Mouse (Mus musculus) lung, postnatal 0 days (tissue): ENCODE measurements around the gene Lins1. TPM values are rescaled to one million over a fixed set of nuclear protein-coding genes. Genes with fewer than 3 reads are reported as not detected.

Experiments
- ATAC-seq: fragments of 200-750 bp; cut with Nextera tagmentation; 2 replicates; pipeline ENCODE4 v1.8.0; 2017; ENCODE audit warnings: moderate library complexity
- DNase-seq: peaks from one replicate; pipeline ENCODE4 v3.0.0-alpha.2; 2016; ENCODE audit warnings: low spot score
- H3K27ac ChIP-seq: fragments of 300-500 bp; sonication (generic); 2 replicates; pipeline ENCODE4 v1.5.1; 2014; ENCODE audit warnings: antibody characterized with exemption, mild to moderate bottlenecking, low read length, mixed read lengths
- H3K27me3 ChIP-seq: fragments of 300-500 bp; sonication (generic); replicated peaks from 2 replicates; pipeline ENCODE4 v1.6.1; 2014; ENCODE audit warnings: low read length, mixed read lengths; ENCODE audit not compliant: insufficient read depth
- H3K36me3 ChIP-seq: fragments of 300-500 bp; sonication (generic); 2 replicates; pipeline ENCODE4 v1.6.1; 2014; ENCODE audit warnings: low read length, mixed read lengths; ENCODE audit not compliant: insufficient read depth
- H3K4me1 ChIP-seq: fragments of 300-500 bp; sonication (generic); 2 replicates; pipeline ENCODE4 v1.6.1; 2014; ENCODE audit warnings: antibody characterized with exemption, low read depth, low read length, mixed read lengths; ENCODE audit not compliant: insufficient read depth
- H3K4me2 ChIP-seq: fragments of 300-500 bp; sonication (generic); replicated peaks from 2 replicates; pipeline ENCODE4 v1.6.1; 2014; ENCODE audit warnings: low read depth, mild to moderate bottlenecking, low read length, moderate library complexity, mixed read lengths
- H3K4me3 ChIP-seq: fragments of 300-500 bp; sonication (generic); 2 replicates; pipeline ENCODE4 v1.5.1; 2014; ENCODE audit warnings: low read depth, low read length
- H3K9ac ChIP-seq: fragments of 300-500 bp; sonication (generic); replicated peaks from 2 replicates; pipeline ENCODE4 v1.6.1; 2014; ENCODE audit warnings: low read depth, mild to moderate bottlenecking
- H3K9me3 ChIP-seq: fragments of 300-500 bp; sonication (generic); 2 replicates; pipeline ENCODE4 v1.6.1; 2016; ENCODE audit warnings: low read length, mixed read lengths
- CTCF ChIP-seq: IDR thresholded peaks from 2 replicates; pipeline ENCODE4 v1.5.1; 2016; ENCODE audit warnings: antibody characterized with exemption, mild to moderate bottlenecking
- EP300 ChIP-seq: IDR thresholded peaks from 2 replicates; pipeline ENCODE4 v1.6.1; 2016; ENCODE audit warnings: antibody characterized with exemption, mild to moderate bottlenecking, control low read depth
- WGBS: fragments of 180-500 bp; shearing (Covaris S2); extraction: QIAGEN DNeasy Blood & Tissue Kit; methylation state at CpG from one replicate; pipeline ENCODE4 v1.1.7; 2014; 5-methylcytosine and 5-hydroxymethylcytosine counted together
- polyA plus RNA-seq: library from polyadenylated mRNA; unstranded; fragments of >200 nt; fragmentation: Nextera tagmentation; extraction: Ambion mirVana; gene quantifications from 2 replicates; pipeline ENCODE4 v1.2.1, GENCODE M21; 2015

Gene Lins1
- polyA plus RNA-seq, 1 experiment from 2014 or later: 7.0 TPM

DNA sequence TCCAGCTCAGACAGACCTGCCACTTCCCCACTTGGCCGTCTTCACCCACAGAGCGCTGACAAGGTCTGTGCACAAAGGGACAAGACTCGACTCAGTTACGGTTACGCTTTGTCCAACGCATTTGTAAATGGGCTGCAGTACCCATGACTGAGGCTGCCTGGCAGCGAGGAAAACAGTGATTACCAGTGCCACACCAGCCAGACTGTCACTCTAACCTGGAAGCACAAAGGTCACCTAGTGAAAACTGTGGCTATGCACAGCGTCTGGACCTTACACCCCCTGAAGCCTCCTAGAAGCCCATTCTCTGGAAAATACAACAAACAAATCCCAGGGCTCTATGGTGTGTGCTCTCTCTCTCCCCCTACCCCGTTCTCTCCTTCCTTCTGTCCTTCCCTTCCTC lies 34.2 kb upstream of the Lins1 start:
- no peak for ATAC-seq
- H3K9ac ChIP-seq: no peak overlapping the region
- no peaks in the 10 kb centered on the region for H3K27me3 ChIP-seq
- no peak for TF ChIP-seq CTCF
- TF ChIP-seq EP300: no peak
- H3K4me1 ChIP-seq: no peaks in the 10 kb centered on the region
- no peak overlapping the region for H3K27ac ChIP-seq
- peaks cover 7% of the 10 kb centered on the region; the same call in 1 of the 2 replicates for H3K36me3 ChIP-seq
- no peak overlapping the region for H3K4me2 ChIP-seq
- H3K9me3 ChIP-seq: no peaks in the 10 kb centered on the region
- no peak for DNase-seq
- no peak overlapping the region for H3K4me3 ChIP-seq
- 90% methylated on average over 9 of the region's 9 CpGs for WGBS

DNA sequence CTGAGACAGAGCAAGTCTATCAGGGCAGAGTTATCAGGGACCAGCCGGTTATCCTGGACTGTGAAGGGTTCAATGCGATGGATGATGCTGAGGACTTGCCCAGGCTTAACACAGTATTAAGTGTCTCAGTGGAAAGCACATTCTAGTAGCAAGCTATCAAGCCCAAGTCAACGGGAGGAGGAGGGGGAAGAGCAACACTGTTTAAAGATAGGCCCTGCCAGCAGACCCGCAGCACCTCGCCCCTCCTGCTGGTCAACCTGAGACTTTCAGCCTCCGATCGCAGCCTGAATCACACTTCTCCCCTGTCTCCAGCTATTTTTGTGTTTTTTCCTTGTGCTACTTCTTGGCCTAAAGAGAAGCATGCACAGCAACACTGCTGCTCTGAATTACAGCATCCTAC lies 29.4 kb upstream of the Lins1 start:
- WGBS: 73% methylated on average over 6 of the region's 7 CpGs
- DNase-seq (no peak), ATAC-seq (no peak)

DNA sequence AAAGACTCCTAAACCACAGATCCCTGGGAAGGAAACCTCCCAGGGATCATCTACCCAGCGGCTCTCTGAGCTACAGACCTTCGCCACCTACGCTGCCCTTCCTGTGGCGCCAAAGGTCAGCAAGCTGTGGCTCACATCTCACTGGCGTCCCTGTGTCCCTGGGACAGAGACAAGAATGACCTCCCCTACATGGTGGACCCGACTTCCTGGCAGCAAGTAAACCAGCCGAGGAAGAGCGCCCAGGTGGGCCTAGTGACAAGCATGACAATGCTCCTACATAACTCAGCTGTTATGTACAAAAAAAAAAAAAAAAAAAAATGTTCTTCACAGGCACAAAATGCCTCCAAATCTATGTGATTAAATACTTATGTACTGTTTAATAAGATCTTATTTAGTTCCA lies 28.7 kb upstream of the Lins1 start:
- TF ChIP-seq EP300 (no peak), CTCF (no peak)
- no peaks in the 10 kb centered on the region for H3K9me3 ChIP-seq
- no peaks in the 10 kb centered on the region for H3K4me1 ChIP-seq
- no peak for ATAC-seq
- peaks cover 7% of the 10 kb centered on the region; the same call in 1 of the 2 replicates for H3K36me3 ChIP-seq
- no peak overlapping the region for H3K27ac ChIP-seq
- H3K9ac ChIP-seq: no peak overlapping the region
- no peak for DNase-seq
- WGBS: 83% methylated on average over 8 of the region's 8 CpGs
- no peak overlapping the region for H3K4me3 ChIP-seq
- no peak overlapping the region for H3K4me2 ChIP-seq
- H3K27me3 ChIP-seq: no peaks in the 10 kb centered on the region

More for the DNA sequence above, 29.4 kb upstream of the Lins1 start:
- H3K27ac ChIP-seq: no peak overlapping the region
- H3K36me3 ChIP-seq: peaks cover 7% of the 10 kb centered on the region; the same call in 1 of the 2 replicates
- no peaks in the 10 kb centered on the region for H3K9me3 ChIP-seq
- TF ChIP-seq EP300 (no peak), CTCF (peak; percentile 36)
- H3K4me1 ChIP-seq: no peaks in the 10 kb centered on the region
- no peak overlapping the region for H3K4me3 ChIP-seq
- no peak overlapping the region for H3K9ac ChIP-seq
- H3K27me3 ChIP-seq: no peaks in the 10 kb centered on the region
- no peak overlapping the region for H3K4me2 ChIP-seq

DNA sequence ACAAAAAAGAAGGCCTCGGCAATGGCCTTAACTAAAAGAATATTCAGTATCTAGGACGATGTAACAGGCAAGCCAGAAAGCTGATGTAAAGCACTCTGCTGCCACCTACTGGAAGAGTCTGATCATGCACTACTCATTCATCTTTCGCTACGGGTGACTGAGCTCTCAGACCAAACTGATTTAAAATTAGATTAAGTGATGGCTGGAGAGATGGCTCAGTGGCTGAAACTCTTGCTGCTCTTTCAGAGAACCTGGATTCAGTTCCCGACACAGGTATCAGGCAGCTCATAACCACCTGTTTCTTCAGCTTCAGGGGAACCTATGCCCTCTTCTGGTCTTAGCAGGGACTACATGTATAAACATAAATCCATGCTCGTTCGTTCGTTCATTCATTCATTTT lies 28.1 kb upstream of the Lins1 start:
- 13% methylated on average over 8 of the region's 8 CpGs for WGBS
- Histone ChIP-seq H3K4me1 (no peaks in the 10 kb centered on the region), H3K36me3 (peaks cover 7% of the 10 kb centered on the region; the same call in 1 of the 2 replicates), H3K4me2 (peak overlapping the region; percentile 40), H3K9ac (no peak overlapping the region), H3K4me3 (no peak overlapping the region), H3K9me3 (no peaks in the 10 kb centered on the region), H3K27me3 (no peaks in the 10 kb centered on the region), H3K27ac (no peak overlapping the region)
- TF ChIP-seq EP300 (no peak), CTCF (peak; percentile 95)
- DNase-seq: peak; percentile 87
- ATAC-seq: peak; percentile 72

DNA sequence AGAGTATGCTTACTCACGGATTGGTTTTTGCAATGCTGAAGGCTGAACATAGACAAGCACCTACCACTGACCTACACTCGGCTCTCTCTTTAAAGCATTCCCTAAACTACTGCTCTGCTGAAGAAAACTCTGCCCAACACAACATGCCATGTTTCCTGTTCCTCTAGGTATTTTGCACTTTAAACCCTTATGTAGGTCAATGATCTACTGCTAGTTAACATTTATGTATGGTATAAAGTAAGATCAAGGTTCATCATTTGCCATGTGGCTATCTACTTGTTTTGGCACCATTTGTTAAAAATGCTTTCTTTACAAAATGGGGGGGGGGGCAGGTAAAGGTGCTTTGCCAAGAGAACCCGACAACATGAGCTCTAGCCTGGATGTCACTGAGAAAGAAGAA lies 26.1 kb upstream of the Lins1 start:
- no peak overlapping the region for H3K9ac ChIP-seq
- no peak for TF ChIP-seq EP300
- TF ChIP-seq CTCF: no peak
- H3K27me3 ChIP-seq: no peaks in the 10 kb centered on the region
- no peaks in the 10 kb centered on the region for H3K4me1 ChIP-seq
- DNase-seq (no peak), ATAC-seq (no peak)
- WGBS: 94% methylated on average over 3 of the region's 3 CpGs
- no peak overlapping the region for H3K27ac ChIP-seq
- no peaks in the 10 kb centered on the region for H3K9me3 ChIP-seq
- H3K36me3 ChIP-seq: peaks cover 7% of the 10 kb centered on the region; the same call in 1 of the 2 replicates
- no peak overlapping the region for H3K4me3 ChIP-seq
- no peak overlapping the region for H3K4me2 ChIP-seq

DNA sequence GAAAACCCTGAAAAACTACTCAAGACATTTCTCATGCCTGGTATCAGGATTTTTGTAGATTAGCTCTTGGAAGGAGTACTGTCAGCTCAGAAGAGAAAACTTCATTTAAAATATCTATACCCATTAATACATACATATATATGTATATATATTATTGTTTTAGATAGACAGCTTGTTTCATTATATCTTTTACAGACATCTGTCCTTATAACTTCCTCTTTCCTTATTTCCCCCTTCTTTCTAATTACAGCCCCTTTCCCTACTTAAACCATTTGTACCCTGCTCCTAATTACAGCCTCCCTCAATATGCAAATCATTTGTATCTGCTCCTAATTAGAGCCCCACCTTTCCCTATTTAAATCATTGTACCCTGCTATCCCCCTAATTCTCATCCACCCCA lies 22.6 kb upstream of the Lins1 start:
- DNase-seq (no peak), ATAC-seq (no peak)
- no peak overlapping the region for H3K4me2 ChIP-seq
- TF ChIP-seq CTCF (no peak), EP300 (no peak)
- peaks cover 11% of the 10 kb centered on the region; the same call in 1 of the 2 replicates for H3K36me3 ChIP-seq
- H3K27me3 ChIP-seq: no peaks in the 10 kb centered on the region
- no peak overlapping the region for H3K9ac ChIP-seq
- H3K9me3 ChIP-seq: no peaks in the 10 kb centered on the region
- H3K27ac ChIP-seq: no peak overlapping the region
- H3K4me3 ChIP-seq: no peak overlapping the region
- H3K4me1 ChIP-seq: no peaks in the 10 kb centered on the region

DNA sequence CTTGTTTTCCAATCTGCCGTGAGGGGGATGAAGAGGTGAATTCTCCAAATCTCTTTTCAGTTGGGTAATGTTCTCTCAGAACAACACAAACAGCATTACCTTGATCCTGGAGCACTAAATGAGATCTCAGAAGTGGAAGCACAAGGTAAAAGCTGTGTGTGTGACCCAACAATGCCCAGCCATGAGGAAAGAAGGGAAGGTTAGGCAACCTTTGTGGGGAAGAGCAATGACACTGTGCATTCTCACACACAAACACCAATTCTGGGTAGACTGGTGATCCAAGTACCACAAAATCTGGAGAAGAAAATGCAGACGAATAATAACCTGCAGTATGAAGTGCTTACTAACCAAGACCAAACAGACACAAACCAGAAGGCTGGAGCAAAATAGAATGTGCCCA lies 13.9 kb upstream of the Lins1 start:
- H3K36me3 ChIP-seq: peaks cover 30% of the 10 kb centered on the region
- H3K27me3 ChIP-seq: no peaks in the 10 kb centered on the region
- DNase-seq (no peak), ATAC-seq (no peak)
- H3K4me2 ChIP-seq: no peak overlapping the region
- no peaks in the 10 kb centered on the region for H3K9me3 ChIP-seq
- 92% methylated on average over 2 of the region's 2 CpGs for WGBS
- no peak overlapping the region for H3K27ac ChIP-seq
- H3K9ac ChIP-seq: no peak overlapping the region
- no peak for TF ChIP-seq CTCF
- no peak for TF ChIP-seq EP300
- H3K4me3 ChIP-seq: no peak overlapping the region
- no peaks in the 10 kb centered on the region for H3K4me1 ChIP-seq
